Mouse (Mus musculus): ENCODE results near the gene Klhdc4. TPM values are rescaled to one million over a fixed set of nuclear protein-coding genes. Genes with fewer than 3 reads are reported as not detected.

The Klhdc4 gene
- polyA plus RNA-seq (2015; fragmentation: Nextera tagmentation; extraction: Ambion mirVana) = 40.0 and 40.5 TPM in 2 replicates

DNA sequence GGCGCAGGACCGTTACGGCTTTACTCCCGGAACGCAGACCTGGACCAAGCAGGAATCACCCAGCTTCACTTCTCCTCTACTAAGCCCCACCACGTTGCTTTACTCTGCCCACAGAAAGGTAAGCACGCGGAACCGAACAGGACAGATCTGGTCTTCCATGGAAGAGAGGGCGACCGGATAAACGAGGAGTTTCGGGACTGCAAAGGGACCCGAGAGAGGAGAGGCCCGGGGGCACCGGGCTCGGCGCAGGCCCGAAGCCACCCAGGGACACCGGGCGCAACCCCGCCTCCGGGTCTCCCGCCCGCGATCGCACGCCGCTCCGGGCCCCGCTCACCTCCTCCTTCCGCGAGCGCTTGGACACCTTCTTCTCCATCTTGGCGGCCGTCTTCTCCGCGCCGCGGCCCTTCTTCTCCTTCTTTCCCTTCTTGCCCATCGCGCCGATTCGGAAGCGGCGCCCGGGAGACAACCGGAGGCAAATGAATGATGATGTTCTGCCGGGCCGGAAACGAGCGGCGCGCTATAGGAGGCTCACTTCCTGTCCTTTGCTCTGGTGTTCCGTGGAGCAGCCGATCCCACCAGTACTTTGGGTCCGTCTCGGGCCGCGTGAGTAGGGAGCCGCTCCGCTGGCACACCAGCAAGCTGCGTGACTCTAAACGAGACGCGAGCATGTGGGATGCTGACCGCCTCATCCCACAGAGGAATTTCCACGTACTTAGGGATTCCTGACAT is at the start of gene Klhdc4:
TSS of gene Klhdc4 (minus strand) at position 522 of the 729 bp plus-strand sequence.
- peak within 1 kb of the TSS; percentile 93 for H3K4me2 ChIP-seq
- H3K9me3 ChIP-seq = no peaks in the 10 kb centered on the region
- peak; percentile 98 for ATAC-seq (ENCODE audit: low read depth)
- no peaks in the 10 kb centered on the region for H3K27me3 ChIP-seq
- H3K27ac ChIP-seq (replicated peaks) = peak within 1 kb of the TSS; percentile 85
- peak within 1 kb of the TSS; percentile 93 for H3K4me3 ChIP-seq
- H3K36me3 ChIP-seq = no peaks in the 10 kb centered on the region
- H3K9ac ChIP-seq = peak within 1 kb of the TSS; percentile 86
- WGBS = under 1% methylated on average over 64 of the region's 68 CpGs
- peaks cover 20% of the 10 kb centered on the region for H3K4me1 ChIP-seq (replicated peaks)

DNA sequence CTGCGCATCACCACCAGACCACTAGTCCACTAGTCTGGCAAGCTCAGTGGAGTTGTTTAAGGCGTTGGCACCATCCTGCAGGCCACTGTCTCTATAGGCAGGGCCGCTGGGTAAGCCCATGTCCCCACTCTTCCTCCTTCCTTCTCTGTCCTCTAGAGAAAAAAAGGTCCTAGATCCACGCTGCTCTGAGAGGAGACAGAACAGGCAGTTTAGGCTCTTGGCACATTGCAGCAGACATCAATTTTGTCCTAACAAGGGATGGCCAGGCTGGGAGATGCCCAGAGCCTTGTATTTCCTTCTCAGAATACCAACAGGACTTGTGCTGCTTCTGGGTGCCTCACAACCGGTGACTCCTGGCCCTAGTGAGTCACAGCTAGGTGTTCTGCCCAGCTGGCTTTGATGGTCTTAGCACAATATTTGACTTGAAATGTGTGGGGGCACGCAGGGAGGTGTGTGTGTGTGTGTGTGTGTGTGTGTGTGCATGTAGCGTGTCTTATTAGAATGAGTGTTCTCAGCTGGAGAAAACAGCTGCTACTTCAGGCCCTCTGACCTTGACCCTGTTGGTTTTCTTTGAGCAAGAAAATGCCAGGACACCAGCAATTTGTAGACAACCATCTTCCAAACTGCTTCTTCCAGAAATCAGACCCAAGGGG is 48.6 kb upstream of the Klhdc4 start:
- peaks cover 12% of the 10 kb centered on the region for H3K36me3 ChIP-seq
- no peak overlapping the region for H3K4me3 ChIP-seq
- 0 out of 2 replicates have a peak overlapping the region, but pooled peaks have one; percentile 17 for H3K9ac ChIP-seq
- H3K4me1 ChIP-seq (replicated peaks) = peaks cover 8% of the 10 kb centered on the region; the same call in 1 of the 2 replicates
- ATAC-seq (ENCODE audit: low read depth) = no peak
- 88% methylated on average over 7 of the region's 7 CpGs for WGBS
- H3K27me3 ChIP-seq = no peaks in the 10 kb centered on the region
- no peak overlapping the region for H3K4me2 ChIP-seq
- H3K9me3 ChIP-seq = no peaks in the 10 kb centered on the region
- no peak overlapping the region for H3K27ac ChIP-seq (replicated peaks)

GRCm38 (mm10) chr8:121877212-121877611 is 47.8 kb upstream of the Klhdc4 start:
- no peak for ATAC-seq (ENCODE audit: low read depth)
- Histone ChIP-seq H3K9me3 (no peaks in the 10 kb centered on the region), H3K27me3 (no peaks in the 10 kb centered on the region), H3K4me3 (no peak overlapping the region), H3K36me3 (peaks cover 5% of the 10 kb centered on the region; the same call in 1 of the 2 replicates), H3K27ac (replicated peaks) (no peak overlapping the region), H3K4me1 (replicated peaks) (peaks cover 14% of the 10 kb centered on the region), H3K9ac (no peak overlapping the region), H3K4me2 (no peak overlapping the region)
- WGBS = 80% methylated on average over 5 of the region's 5 CpGs

GRCm38 (mm10) chr8:121875517-121875916 is 46.1 kb upstream of the Klhdc4 start:
- H3K4me1 ChIP-seq (replicated peaks) = peaks cover 22% of the 10 kb centered on the region
- no peak for ATAC-seq (ENCODE audit: low read depth)
- no peak overlapping the region for H3K4me2 ChIP-seq
- H3K4me3 ChIP-seq = no peak overlapping the region
- no peaks in the 10 kb centered on the region for H3K36me3 ChIP-seq
- no peaks in the 10 kb centered on the region for H3K27me3 ChIP-seq
- no peaks in the 10 kb centered on the region for H3K9me3 ChIP-seq
- no peak overlapping the region for H3K27ac ChIP-seq (replicated peaks)
- 88% methylated on average over 9 of the region's 9 CpGs for WGBS
- H3K9ac ChIP-seq = no peak overlapping the region

DNA sequence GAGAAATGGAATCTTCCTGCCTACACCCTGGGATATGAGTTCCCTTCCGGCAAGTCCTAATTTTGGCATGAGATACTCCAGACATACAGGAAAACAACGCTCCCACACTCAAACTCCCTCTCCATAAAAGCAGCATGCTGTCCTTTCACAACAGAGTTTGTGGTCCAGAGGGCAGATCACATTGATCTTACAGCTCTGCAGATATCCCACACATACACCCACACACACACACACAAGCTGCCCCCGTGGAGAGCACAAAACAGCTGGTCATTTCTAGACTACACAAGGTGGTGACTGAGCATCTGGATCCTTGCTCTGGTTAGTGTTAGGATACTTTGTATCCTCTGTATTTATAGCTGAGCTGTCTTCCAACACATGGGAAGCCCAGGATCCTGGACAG is 45.7 kb upstream of the Klhdc4 start:
- no peaks in the 10 kb centered on the region for H3K27me3 ChIP-seq
- no peak overlapping the region for H3K9ac ChIP-seq
- 52% methylated on average over 3 of the region's 3 CpGs for WGBS
- no peak overlapping the region for H3K4me3 ChIP-seq
- H3K36me3 ChIP-seq = no peaks in the 10 kb centered on the region
- ATAC-seq (ENCODE audit: low read depth) = no peak
- peaks cover 22% of the 10 kb centered on the region for H3K4me1 ChIP-seq (replicated peaks)
- H3K9me3 ChIP-seq = no peaks in the 10 kb centered on the region
- H3K27ac ChIP-seq (replicated peaks) = peak overlapping the region; percentile 28; the same call in 1 of the 2 replicates
- H3K4me2 ChIP-seq = no peak overlapping the region

DNA sequence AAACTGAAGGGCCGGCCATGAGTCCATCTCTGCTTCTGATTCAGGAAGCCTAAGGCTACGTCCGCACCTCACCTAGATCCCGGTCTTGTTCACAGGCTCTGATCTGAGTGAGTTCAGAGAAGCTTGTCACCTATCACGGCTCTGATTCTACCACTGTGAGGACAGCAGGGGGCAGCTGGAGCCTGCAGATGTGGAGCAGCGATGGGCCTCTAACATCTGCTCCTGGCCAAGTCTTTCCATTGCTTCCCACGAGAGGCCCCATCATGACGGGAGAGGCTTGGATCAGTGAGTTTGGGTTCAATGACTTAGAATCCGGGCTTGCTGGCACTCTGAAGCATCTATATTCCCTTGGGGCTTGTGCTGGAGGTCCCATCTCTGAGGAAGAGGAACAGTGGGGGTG is 44.7 kb upstream of the Klhdc4 start:
- Histone ChIP-seq H3K4me3 (no peak overlapping the region), H3K27ac (replicated peaks) (peak overlapping the region; percentile 28; the same call in 1 of the 2 replicates), H3K9me3 (no peaks in the 10 kb centered on the region), H3K36me3 (no peaks in the 10 kb centered on the region), H3K9ac (no peak overlapping the region), H3K4me1 (replicated peaks) (peaks cover 22% of the 10 kb centered on the region), H3K27me3 (no peaks in the 10 kb centered on the region), H3K4me2 (no peak overlapping the region)
- 68% methylated on average over 9 of the region's 9 CpGs for WGBS
- ATAC-seq (ENCODE audit: low read depth) = no peak

DNA sequence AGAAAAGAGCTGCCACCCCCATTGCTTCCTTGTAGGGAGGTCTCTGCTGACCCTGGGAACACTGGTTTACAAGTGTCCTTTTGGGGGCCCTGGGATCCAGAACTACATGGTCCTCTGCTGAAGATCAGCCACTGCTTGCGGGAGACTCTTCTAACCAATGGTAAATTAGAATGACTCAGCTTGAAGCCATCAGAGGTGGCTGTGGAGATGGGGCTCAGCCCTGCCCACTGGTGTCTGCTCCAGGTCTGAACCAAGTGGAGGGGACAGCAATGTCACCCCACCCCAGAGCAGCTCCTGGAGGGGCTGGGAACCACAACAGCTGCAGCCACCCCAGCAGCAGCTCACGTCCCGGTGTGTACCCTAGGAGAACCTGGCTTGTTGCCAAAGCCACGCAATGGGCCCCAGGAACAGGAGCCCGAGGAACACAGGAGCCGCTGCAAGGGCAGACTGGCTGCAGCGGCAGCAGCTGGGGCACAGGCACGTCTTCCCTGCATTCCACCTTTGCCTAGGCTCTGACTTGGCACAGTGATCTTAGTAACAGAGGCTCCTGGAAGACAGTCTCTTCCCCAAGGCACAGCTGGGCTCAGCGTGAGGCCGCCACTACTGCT is 42.6 kb upstream of the Klhdc4 start:
- WGBS = 22% methylated on average over 10 of the region's 10 CpGs
- H3K9me3 ChIP-seq = no peaks in the 10 kb centered on the region
- ATAC-seq (ENCODE audit: low read depth) = no peak
- no peak overlapping the region for H3K4me3 ChIP-seq
- no peak overlapping the region for H3K27ac ChIP-seq (replicated peaks)
- no peaks in the 10 kb centered on the region for H3K27me3 ChIP-seq
- 0 out of 2 replicates have a peak overlapping the region, but pooled peaks have one; percentile 16 for H3K4me2 ChIP-seq
- H3K4me1 ChIP-seq (replicated peaks) = peaks cover 22% of the 10 kb centered on the region
- no peaks in the 10 kb centered on the region for H3K36me3 ChIP-seq
- H3K9ac ChIP-seq = peak overlapping the region; percentile 26; the same call in 1 of the 2 replicates

DNA sequence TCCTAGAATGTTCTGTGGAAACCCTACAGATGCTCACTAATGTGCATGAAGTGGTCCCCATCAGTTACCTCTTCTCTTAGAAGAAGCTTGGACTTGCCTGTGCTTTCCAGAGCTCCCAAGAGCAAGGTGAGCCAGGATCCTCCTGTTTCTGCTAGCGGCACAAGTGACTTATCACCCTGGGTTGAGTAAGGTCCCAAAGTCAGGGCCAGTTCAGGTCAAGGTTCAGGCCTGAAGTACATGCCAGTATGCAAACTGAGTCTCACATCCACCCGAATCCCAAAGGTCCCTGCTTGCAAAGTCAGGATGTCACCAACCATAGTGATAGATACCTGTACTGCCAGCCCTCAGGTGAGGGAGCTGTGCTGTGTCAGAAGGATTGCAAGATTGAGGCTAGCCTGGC is 40.8 kb upstream of the Klhdc4 start:
- Histone ChIP-seq H3K9me3 (no peaks in the 10 kb centered on the region), H3K4me1 (replicated peaks) (peaks cover 22% of the 10 kb centered on the region), H3K27me3 (no peaks in the 10 kb centered on the region), H3K4me2 (no peak overlapping the region), H3K27ac (replicated peaks) (no peak overlapping the region), H3K9ac (no peak overlapping the region), H3K4me3 (no peak overlapping the region), H3K36me3 (no peaks in the 10 kb centered on the region)
- ATAC-seq (ENCODE audit: low read depth) = no peak
- WGBS = 91% methylated on average over 2 of the region's 2 CpGs

DNA sequence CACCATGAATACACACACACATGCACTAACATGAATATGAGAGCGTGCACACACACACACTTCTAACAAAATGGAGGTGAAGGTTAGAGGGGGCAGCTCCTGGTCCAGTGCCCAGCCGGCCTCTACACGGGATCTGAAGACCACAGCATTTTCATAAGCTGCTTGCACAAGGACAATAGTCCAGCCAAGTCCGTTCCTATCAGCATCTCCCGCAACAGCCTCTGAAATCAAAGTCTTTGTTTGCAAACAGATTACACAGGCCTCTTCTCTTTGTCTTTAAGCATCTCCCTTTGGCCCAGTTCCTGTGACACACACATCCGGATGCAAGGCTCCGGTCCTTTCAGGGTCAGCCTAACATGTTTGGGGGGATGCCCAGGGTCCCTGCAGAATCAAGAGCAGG is 39.5 kb upstream of the Klhdc4 start:
- H3K4me1 ChIP-seq (replicated peaks) = peaks cover 14% of the 10 kb centered on the region
- no peak overlapping the region for H3K4me3 ChIP-seq
- H3K9ac ChIP-seq = no peak overlapping the region
- H3K4me2 ChIP-seq = no peak overlapping the region
- H3K27me3 ChIP-seq = no peaks in the 10 kb centered on the region
- no peak overlapping the region for H3K27ac ChIP-seq (replicated peaks)
- 88% methylated on average over 7 of the region's 7 CpGs for WGBS
- no peak for ATAC-seq (ENCODE audit: low read depth)
- H3K36me3 ChIP-seq = no peaks in the 10 kb centered on the region
- H3K9me3 ChIP-seq = no peaks in the 10 kb centered on the region

DNA sequence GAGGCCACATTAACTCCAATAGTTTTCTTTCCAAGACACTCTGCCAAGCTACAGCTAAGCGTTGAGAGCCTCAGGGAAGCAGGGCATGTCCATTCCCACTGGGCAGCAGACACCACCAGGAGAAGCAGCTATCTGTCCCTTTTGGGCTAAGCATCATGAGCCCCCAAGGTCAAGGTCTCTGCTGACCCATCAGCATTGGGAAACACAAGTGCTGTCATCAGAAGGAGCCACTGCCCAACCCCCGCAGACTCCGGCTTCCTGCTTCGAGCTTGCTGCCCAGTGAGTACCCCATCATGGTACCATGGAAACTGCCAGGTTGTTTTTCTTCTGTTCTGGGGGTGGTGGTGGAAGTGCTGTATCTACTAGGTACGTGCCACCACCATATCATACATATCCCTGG is 38.8 kb upstream of the Klhdc4 start:
- H3K4me1 ChIP-seq (replicated peaks) = peaks cover 14% of the 10 kb centered on the region
- no peaks in the 10 kb centered on the region for H3K36me3 ChIP-seq
- 92% methylated on average over 5 of the region's 5 CpGs for WGBS
- no peak overlapping the region for H3K9ac ChIP-seq
- H3K27me3 ChIP-seq = no peaks in the 10 kb centered on the region
- H3K4me3 ChIP-seq = no peak overlapping the region
- no peak overlapping the region for H3K4me2 ChIP-seq
- no peak for ATAC-seq (ENCODE audit: low read depth)
- no peak overlapping the region for H3K27ac ChIP-seq (replicated peaks)
- no peaks in the 10 kb centered on the region for H3K9me3 ChIP-seq

GRCm38 (mm10) chr8:121865356-121865755 is 36.0 kb upstream of the Klhdc4 start:
- no peak overlapping the region for H3K27ac ChIP-seq (replicated peaks)
- no peaks in the 10 kb centered on the region for H3K9me3 ChIP-seq
- H3K27me3 ChIP-seq = no peaks in the 10 kb centered on the region
- no peaks in the 10 kb centered on the region for H3K36me3 ChIP-seq
- WGBS = 80% methylated on average over 8 of the region's 8 CpGs
- no peak overlapping the region for H3K4me3 ChIP-seq
- no peaks in the 10 kb centered on the region for H3K4me1 ChIP-seq (replicated peaks)
- ATAC-seq (ENCODE audit: low read depth) = no peak
- no peak overlapping the region for H3K9ac ChIP-seq
- no peak overlapping the region for H3K4me2 ChIP-seq

GRCm38 (mm10) chr8:121861806-121862548 is 32.6 kb upstream of the Klhdc4 start:
- Histone ChIP-seq H3K27ac (replicated peaks) (no peak overlapping the region), H3K9ac (no peak overlapping the region), H3K4me1 (replicated peaks) (no peaks in the 10 kb centered on the region), H3K4me2 (no peak overlapping the region), H3K4me3 (no peak overlapping the region), H3K9me3 (no peaks in the 10 kb centered on the region), H3K27me3 (no peaks in the 10 kb centered on the region), H3K36me3 (no peaks in the 10 kb centered on the region)
- ATAC-seq (ENCODE audit: low read depth) = no peak
- 81% methylated on average over 9 of the region's 12 CpGs for WGBS

Data from neural tube, embryonic 13.5 days (tissue).